Mouse (Mus musculus) ovary, postnatal 36 days (tissue): ENCODE measurements around the gene Spast.
"Not testable (repeated sequence)": the region's sequence is repeated elsewhere in the genome, so short reads cannot be mapped to it uniquely, and the experiment has no call there.

Source experiments
- DNase-seq: peaks from one replicate; pipeline ENCODE4 v3.0.0; 2022; ENCODE audit warnings: low spot score, mixed read lengths

The Spast gene

DNA sequence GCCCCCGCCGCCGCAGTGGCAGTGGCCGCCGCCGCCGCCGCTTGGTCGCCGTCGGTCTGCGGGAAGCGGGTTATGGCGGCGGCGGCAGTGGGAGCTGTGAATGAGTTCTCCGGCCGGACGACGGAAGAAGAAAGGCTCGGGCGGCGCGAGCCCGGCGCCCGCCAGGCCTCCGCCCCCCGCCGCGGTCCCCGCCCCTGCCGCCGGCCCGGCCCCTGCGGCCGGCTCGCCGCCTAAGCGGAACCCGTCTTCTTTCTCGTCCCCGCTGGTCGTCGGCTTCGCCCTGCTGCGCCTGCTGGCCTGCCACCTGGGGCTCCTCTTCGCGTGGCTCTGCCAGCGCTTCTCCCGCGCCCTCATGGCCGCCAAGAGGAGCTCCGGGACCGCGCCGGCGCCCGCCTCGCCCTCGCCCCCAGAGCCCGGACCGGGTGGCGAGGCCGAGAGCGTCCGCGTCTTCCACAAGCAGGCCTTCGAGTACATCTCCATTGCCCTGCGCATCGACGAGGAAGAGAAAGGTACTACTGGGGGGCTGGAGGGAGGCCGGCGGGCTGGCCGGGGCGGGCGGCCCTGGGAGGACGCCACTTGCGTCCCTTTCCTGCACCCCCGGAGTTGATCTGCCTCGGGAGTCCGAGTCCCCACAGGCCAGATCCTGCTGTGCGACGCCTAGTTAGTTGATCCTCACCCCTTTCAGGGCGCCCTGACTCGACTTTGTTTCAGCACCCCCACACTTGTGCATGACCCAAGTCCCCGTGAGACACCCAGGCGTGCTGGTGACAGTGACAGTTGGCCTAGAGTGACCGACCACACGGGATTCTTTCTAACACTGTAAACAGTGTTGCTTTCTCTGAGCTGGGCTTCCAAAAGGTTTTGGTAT, at the start of gene Spast:
Gene Spast, plus strand, starts transcription at position 51 of the 868 bp plus-strand sequence.
- DNase-seq: peak; percentile 82

- no peak for DNase-seq
These were observed 48.6 kb upstream of the Spast start for GRCm38 (mm10) chr17:74290198-74290597.

GRCm38 (mm10) chr17:74290869-74291268, 47.9 kb upstream of the Spast start:
- no peak for DNase-seq

DNA sequence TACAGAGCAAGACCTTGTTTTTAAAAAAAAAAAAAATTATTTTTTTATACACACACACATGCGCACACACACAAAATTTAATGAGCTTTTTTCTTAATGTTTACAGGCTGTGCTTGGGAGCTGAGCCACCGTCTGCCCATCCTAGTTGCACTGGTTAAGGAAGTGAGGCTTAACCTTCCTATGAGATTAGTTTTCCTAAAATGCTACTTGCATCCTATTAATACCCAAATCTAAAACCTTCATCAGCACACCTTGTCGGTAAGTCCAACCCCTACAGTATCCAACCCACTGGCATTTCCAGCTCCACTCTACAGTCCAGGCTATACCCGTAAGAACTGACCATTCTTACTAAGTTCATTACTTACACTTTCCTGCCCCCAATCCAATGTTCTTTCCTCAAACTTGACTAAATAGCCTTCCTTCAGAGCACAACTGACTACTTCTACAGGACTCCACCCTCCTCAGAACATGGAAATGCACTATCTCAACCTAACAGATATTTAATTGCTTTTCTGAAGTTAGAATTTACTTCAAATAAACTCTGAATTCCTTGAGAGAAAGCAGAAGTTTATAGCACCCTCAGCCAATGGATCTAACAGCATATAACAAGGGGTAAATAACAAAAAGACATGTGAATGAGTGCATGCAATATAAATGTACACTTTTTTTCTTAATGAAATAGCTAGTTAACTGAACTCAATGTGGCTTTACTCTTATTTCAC, 47.0 kb upstream of the Spast start:
- no peak for DNase-seq

GRCm38 (mm10) chr17:74293687-74294425, 44.9 kb upstream of the Spast start:
- DNase-seq: no peak

DNA sequence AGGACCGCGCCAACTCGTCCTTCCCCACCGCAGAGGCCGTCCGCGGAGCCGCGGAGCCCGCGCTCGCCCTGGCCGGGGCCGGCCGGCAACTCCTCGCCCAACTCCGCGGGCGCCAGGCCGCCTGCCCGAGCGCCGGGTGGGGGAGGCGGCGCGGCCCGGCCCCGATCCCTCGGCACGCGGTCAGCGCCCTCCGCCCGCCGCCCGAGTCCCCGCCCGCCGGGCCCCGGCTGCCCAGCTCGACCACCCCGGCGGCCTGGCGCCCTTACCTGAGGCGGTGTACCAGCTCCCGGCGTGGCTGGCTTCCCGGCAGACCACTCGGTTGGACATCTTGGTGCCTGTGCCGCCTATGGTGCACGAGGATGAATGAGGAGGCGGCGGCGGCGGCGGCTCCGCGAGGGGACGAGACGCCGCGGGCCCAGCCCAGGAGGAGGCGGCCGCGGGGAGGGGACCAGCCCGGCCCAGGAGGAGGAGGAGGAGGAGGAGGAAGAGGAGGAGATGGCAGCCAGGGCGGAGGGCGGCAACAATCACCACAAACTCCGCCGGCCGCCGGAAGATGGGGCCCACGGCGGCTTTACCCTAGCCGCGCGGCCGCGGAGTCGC, 44.3 kb upstream of the Spast start:
- peak; percentile 88 for DNase-seq

DNA sequence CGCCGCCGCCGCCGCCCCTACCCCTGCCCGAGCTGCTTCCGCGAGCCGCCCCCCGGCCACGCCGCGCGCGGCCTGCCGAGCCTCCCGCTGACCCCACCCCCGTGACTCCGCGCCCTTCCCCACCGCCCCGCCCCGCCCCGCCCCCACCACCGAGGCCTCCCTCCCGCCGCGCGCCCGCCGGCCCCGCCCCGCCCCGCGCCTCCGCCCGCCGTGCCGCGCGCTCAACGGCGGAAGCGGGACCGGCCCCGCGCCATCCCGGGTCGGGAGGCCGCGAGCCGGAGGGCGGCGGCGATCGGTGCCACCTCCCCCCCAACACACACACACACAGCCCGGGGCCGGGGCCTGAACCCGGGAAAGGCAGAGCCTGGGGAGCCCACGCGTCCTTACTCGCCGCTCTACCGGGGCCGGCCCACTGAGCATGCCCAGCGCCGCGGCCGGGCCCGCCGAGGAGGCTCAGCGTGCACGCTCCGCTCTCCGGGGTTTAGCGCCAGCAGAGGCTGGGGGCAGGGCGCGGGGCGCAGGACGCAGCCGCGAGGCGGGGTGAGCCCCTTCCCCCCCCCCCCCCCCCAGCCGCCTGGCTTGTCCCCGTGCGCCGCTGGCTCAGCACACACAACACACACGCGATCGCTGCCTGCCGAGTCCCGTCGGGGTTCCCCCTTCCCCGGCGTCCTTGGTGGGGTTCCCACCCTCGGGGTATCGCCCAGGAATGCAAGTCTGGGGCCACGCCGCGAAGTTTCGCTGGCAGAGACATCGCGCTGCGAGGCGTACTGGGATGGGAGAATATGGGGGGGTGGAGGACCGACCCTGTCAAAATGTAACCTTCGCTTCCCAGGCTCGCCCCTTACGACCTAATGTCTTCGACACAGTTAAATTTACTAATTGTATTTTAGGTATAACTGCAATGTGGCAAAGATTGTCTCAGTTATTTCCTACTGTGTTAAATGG, 43.5 kb upstream of the Spast start, which contains the start of gene Memo1:
Gene Memo1, minus strand, starts transcription at position 496 of the 945 bp plus-strand sequence.
- peak; percentile 88 for DNase-seq

DNA sequence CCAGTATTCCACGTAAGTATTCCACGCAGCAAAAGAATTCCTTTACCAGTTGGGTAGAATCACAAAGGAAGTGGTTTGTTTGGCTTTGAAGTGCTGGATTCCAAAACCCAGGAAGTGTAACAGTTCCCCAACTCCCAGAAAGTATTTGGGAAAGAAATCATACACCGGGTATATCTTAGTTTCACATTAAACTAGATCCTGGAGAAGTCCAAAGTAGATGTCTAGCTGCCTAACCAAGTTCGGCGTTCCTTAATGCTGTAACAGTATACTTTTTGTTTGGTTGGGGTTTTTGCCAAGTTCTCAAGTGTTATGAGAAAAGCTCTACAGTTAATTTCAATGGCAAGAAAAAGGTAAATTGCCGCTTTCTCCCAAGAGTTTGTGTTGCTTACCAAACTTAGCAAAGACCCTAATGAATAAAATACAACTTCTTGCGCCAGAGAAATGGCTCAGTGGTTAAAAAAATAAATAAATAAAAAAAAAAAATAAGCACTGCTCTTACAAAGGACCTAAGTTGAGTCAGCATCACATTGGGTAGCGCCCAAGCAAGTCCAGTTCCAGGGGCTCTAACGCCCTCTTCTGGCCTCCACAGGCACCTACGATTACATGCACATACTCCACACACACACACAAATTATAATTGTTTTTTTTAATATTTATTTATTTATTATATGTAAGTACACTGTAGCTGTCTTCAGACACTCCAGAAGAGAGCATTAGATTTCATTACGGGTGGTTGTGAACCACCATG, 42.5 kb upstream of the Spast start:
- no peak for DNase-seq

- DNase-seq: not testable (repeated sequence)
These were observed 41.8 kb upstream of the Spast start for GRCm38 (mm10) chr17:74296991-74297390.

DNA sequence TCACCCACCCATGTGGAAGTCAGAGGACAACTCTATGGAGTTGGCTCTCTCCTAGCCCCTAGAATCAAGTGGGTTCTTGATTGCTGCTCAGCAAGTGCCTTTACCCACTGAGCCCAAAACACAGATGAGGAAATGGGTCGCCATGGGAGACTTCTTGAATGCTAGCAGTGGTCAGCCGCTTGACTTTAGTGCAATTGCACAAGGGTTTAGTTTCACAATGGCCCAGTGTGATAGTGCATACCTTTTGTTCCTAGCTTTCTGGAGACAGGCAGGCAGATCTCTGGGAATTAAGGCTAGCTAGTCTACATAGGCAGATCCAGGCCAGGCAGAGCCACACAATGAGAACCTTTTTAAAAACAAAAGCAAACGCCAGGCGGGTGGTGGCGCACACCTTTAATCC, 38.7 kb upstream of the Spast start:
- DNase-seq: no peak

- no peak for DNase-seq
These were observed 34.7 kb upstream of the Spast start for GRCm38 (mm10) chr17:74304060-74304459.

DNA sequence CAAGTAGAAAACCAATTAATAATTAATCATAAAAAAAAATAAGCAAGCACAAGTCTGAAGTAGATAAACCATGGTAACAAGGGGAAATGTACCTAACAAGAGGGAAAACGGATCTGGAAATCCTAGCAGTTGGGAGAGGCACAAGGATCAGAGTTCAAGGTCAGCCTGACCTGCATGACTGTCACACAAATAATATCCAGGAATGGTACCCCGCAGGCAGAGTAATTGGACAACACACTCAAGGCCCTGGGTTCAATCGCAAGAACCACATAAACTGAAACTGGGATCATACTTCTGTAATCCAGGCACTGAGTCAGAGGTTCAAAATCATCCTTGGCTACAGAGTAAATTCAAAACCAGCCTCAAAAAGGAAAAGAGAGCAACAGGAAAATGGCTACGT, 33.2 kb upstream of the Spast start:
- DNase-seq: no peak

DNA sequence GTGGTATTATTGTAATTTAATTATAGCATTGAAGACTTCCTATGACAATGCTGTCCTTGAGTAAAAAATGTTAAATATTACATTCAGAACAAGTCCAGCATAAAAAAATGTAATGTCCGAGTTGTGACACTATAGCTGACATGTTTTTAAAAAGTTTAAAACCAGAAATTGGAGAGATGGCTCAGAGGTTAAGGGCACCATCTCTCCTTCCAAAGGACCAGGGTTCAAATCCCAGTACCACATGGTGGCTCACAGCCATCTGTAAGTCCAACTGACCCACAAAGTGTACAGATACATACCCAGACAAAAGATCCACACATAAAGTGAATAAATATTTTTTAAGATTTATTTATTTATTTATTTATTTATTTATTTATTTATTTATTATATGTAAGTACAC, 32.8 kb upstream of the Spast start:
- no peak for DNase-seq

DNA sequence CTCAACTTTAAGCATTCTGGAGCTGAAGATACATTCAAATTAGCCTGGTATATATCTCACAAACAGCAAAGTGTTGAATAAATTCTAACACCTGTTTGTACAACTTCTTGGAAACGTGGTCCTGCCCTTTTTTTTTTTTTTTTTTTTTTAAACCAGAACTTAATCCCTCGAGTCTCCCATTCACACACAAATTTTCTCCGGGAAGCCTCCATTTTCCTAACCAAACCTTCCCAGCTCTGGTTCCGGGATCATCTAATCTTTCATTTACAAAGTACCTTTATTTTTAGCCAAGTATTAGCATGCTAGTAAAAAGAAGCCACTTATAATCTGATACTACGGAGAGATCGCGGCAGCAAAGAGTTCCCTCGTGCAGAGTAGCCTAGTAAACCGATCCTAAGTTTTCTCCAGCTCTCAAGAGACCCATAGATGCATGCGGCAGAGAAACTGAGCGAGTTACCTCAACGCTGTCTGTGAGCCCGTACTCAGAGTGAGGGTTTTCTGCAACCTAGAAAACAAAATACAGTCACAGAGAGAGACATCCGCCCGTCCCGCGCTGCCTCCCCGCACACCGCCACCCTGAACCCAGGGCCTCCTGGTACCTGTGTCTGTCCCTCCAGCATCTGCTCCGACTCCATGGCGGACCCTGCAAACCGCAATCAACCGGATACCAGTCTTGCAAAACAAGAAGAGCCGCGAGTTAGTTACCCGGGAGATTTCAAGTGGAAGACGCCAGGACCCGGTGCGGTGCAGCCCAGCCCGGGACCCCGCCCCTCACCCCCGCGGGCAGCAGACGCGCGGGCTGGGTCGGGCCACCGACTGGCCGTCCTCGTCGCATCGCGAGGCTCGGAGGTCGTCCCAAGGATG, 23.1 kb upstream of the Spast start:
- DNase-seq: no peak

DNA sequence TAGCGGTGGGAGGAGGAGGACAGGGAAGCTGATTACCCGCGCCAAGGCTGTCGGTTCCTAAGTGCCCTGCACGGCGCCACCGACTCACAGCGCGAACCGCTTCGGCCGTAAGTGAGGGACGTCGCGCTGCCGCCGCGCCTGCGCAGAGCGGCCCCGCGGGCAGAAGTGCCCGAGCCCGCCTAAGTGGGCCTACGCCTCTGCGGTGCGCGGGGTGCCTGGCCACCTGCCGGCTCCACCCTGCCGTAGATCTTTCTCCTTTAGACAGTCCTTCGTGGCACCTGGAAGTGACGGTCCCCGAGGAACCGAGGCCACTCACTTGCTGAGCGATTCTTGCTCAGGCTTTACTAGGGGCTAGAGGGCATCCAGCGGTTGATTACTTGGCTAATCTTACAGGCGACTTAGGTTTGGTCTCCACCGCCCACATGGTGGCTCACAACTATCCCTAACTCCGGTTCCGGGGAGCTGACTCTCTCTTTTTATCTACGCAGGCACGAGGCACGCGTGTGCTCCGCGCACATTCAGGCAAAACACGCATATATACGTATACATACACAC, 22.4 kb upstream of the Spast start:
- DNase-seq: peak; percentile 91

GRCm38 (mm10) chr17:74318721-74319120, 20.1 kb upstream of the Spast start:
- no peak for DNase-seq

GRCm38 (mm10) chr17:74322400-74323054, 16.3 kb upstream of the Spast start:
- no peak for DNase-seq

GRCm38 (mm10) chr17:74323844-74324243, 14.9 kb upstream of the Spast start, which contains the start of gene Dpy30:
Gene Dpy30, minus strand, starts transcription at chr17:74323944.
- no peak for DNase-seq
